Mouse (Mus musculus) adrenal gland, adult 2 months (tissue): ENCODE measurements around the gene Sae1. TPM values are rescaled to one million over a fixed set of nuclear protein-coding genes. Genes with fewer than 3 reads are reported as not detected.
"Not testable (repeated sequence)": the region's sequence is repeated elsewhere in the genome, so short reads cannot be mapped to it uniquely, and the experiment has no call there.

Source experiments
- DNase-seq: peaks from one replicate; pipeline ENCODE4 v3.0.0; 2021
- polyA plus RNA-seq: library from polyadenylated mRNA; depleted of rRNA; stranded (reverse); fragments of >200 nt; gene quantifications from 2 replicates; pipeline ENCODE4 v1.2.3, GENCODE M21; 2012
- total RNA-seq, 2 experiments: library from RNA; stranded (reverse); gene quantifications; 2 replicates each; pipeline ENCODE4 v1.2.3; 2021

Gene Sae1
- total and polyA plus RNA-seq, 3 experiments, result 8.9 to 72.0 (median 61.0) TPM

- peak; percentile 29 for DNase-seq
These were observed 15.7 kb upstream of the Sae1 start for GRCm38 (mm10) chr7:16402968-16403948.

GRCm38 (mm10) chr7:16402449-16402848, 14.8 kb upstream of the Sae1 start:
- DNase-seq, result peak; percentile 16

GRCm38 (mm10) chr7:16401991-16402431, 14.4 kb upstream of the Sae1 start:
- peak; percentile 63 for DNase-seq

DNA sequence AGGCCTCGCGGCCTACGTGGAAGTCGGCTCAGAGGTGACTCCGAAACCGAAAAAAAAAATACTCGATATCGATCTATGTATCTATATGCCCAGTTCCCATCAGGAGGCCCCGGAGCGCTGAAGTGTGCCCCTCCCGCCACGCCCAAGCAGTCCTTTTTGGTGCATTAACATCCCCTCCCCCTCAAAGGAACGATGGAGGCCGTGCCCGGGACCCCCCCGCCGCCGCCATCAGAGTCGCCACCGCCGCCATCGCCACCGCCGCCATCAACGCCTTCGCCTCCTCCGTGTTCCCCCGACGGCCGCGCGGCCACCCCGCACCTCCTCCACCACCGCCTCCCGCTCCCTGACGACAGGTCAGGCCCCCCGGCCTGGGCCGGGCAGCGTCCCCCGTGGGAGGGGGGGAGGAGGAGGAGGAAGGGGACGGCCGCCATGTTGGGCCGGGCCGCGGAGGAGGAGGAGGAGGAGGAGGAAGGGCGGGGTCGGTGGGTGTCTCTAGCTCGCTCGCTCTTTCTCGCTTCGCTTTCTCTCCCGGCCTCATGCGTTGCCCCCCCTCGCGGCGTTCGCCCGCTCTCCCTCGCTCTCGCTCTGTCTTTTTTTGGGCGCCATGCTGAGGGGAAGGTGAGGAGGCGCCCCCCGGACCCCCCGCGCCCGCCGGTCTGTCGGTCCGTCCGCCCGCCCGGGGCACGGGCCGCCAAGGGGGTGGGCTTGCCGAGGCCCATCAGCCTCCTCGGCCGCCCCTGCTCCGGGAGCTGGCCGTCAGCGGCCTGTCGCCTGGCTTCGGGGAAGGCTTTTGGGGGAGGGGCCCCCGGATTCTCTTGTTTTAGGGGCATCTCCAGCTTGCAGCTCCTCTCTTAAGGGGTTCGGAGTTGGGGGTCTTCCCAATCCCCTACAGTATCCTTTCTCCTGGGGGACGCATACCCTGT, 13.3 kb upstream of the Sae1 start, which contains the start of gene Zc3h4:
Zc3h4 (plus strand) TSS at position 222 of the 923 bp plus-strand sequence.
- peak; percentile 95 for DNase-seq

- peak; percentile 98 for DNase-seq
These were observed 12.4 kb upstream of the Sae1 start for GRCm38 (mm10) chr7:16399820-16400688.

DNA sequence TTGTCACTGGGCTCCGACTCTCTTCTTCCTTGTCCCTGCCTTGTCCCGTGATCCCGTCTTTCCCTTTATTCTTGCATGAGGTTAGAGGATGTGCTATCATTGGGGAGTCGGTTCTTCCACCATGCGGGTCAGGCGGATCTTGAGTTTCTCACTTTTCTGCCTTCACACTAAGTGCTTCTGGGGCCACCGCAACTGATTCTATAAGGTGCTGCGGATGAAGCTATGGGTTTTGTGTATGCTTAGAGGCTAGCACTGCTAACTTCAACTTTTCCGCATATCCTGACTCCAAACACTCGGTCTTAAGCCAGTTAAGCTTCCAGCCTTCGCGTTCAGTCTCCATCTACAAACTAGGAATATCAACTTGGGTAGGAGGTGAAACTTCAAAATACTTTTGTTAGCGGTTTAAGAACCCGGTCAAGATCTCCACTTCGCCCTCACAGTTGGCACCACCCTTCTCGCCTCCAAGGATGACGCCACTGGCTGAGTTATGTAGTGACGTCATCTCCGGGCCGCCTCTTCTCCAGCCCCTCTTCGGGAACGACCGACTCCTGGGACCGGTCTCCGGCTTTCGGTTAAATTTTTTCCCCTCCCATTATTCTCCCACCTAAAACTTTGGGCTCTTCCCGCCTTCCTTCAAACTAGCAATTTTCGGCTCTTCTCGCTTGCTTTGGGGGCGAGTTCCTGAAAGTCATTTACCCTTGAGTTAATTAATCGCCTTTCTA, 11.7 kb upstream of the Sae1 start:
- peak; percentile 95 for DNase-seq

DNA sequence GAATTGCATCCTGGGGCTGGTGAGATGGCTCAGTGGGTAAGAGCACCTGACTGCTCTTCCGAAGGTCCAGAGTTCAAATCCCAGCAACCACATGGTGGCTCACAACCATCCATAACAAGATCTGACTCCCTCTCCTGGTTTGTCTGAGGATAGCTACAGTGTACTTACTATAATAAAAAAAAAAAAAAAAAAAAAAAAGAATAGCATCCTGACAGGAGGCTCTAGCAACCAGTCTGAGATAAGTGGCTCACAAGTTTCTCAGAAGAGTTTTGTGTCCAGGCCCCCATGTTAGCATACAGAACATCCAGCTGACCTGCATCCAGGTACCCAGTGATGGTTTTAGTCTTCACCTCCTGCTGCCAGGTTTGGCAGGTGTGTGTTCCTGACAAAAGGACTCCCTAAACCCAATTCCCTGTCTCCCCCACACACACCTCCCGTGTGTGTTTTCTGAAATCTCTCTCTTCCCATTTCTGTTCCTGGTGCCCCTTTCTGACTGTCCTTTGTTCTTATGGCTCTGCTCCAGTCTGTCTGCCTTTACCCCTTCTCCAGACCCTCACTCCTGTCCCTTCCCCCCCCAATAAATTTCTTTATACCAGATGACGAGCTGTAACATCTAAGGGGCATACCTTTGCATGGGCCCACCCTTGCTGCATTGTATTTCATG, 10.9 kb upstream of the Sae1 start:
- DNase-seq, result no peak

DNA sequence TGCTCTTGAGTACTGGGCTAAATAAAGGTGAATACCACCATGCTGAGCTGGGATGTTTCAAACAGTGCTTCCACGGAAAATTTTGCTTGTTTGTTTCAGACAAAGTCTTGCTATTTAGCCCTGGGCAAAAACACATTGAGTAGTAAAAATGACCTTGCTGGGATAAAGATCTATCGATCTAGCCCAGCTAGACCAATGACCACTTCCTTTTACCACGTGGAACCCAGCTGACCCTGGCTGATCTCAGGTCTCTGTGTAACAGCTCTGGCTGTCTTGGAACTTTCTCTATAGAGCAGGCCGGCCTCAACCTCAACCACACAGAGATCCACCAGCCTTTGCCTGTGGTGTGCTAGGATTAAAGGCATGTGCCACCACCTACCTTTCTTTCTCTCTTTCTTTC, 9.9 kb upstream of the Sae1 start:
- no peak for DNase-seq

DNA sequence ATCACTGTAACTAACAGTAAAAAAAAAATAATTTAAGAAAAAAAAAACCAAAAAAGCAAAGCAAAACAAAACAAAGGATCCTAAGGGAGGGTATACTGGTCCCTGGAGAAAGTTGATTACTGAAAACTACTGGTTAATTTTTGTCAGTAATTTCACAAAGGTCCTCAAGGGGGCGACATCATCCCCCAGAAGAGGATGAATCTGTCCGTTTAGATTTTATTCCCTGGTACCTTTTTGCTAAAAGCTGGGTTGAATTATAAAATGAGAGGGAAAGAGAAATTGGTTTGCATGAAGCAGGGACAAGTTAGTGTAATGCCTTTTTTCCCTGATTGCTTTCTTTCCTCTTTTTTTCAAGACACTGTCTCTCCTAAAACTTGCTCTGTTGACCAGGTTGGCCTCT, 8.3 kb upstream of the Sae1 start:
- peak; percentile 41 for DNase-seq

GRCm38 (mm10) chr7:16392923-16393322, 5.3 kb upstream of the Sae1 start:
- no peak for DNase-seq

DNA sequence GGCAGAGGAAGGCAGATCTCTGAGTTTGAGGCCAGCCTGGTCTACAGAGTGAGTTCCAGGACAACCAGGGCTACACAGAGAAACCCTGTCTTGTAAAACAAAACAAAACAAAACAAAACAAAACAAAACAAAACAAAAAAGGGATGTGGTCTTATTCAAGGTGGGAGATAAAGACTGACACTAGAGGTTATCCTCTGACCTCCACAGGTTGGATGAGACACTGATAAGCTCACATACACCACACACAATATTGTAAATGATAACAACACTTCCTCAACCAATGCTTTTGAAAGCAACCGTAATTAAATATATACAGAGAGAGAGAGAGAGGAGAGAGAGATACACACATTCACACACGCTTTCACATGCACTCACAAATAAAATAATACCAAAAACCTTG, 2.3 kb upstream of the Sae1 start:
- not testable (repeated sequence) for DNase-seq

GRCm38 (mm10) chr7:16376505-16376904, 11.1 kb downstream of the Sae1 start:
- DNase-seq, result peak; percentile 51

DNA sequence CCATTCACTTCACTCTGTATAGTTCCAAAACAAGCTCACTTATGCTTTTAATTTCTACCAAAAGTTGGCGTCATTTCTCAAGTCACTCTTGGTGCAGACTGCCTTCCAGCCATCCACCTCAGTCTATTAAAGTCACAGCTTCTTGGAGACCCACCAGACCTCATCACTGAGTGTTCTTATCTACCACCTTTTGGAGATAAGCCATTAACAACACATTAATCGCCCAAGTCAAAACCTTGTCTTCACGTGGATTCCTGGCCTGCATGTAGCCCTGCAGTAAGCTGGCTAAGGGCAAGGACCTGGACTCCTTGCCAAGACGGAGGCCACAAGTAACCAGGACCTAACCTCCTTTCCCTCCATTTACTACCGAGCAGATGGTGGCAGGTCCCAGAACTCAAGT, 12.6 kb downstream of the Sae1 start:
- no peak for DNase-seq

DNA sequence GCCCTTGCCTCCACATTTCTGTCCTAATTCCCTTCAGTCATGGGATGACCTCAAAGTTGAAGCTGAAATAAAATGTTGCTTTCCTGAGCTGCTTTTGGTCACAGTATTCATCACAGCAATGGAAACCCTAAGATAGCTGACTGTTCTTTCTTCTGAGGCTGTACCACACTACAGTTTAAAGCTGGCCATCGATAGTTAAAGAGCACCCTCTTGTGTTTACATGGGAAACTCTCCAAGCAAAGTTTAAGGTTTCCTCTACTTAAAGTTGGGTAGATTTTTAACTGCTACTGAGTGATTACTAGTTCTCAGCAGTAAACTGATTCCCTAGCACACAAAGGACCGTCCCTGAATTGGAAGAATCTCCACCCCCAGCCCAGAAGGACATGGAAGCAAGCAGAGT, 13.9 kb downstream of the Sae1 start:
- no peak for DNase-seq

DNA sequence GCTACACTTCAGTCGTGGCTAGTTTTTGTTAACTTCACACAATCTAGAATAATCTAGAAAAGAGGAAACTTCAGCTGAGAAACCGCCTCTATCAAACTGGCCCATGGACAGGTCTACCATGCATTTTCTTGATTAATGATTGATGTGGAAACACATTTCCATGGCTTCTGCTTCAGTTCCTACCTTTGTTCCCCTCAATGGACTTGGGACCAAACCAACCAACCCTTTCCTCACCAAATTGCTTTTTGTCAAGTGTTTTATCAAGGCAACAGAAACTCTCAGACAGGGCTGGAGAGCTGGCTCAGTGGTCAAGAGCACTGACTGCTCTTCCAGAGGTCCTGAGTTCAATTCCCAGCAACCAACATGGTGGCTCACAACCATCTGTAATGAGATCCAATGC, 17.0 kb downstream of the Sae1 start:
- no peak for DNase-seq

GRCm38 (mm10) chr7:16368835-16369234, 18.8 kb downstream of the Sae1 start:
- no peak for DNase-seq

GRCm38 (mm10) chr7:16366669-16367068, 20.9 kb downstream of the Sae1 start:
- DNase-seq, result peak; percentile 19

DNA sequence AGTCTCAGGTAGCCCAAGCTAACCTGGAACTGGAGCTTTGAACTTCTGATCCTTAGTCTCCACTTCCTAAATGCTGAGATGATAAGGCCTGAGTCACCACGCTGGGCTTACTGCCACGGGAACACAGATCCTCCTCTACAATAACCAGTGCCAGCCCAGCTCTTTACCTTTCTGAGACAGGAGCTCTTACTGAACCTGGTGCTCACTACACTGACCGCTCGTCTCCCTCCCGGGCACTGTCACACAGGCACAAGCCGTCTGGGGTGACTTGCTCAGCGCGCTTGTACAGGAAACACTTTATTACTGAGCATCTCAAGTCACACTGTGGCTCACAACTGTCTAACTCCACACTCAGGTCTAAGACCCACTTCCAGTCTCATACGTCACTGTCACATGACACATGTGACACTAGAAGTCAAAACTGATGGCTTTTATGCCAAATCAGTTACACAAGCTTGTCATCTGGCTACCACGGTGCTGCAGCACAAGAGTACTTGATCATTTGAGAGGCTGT, 21.4 kb downstream of the Sae1 start:
- DNase-seq, result peak; percentile 72

DNA sequence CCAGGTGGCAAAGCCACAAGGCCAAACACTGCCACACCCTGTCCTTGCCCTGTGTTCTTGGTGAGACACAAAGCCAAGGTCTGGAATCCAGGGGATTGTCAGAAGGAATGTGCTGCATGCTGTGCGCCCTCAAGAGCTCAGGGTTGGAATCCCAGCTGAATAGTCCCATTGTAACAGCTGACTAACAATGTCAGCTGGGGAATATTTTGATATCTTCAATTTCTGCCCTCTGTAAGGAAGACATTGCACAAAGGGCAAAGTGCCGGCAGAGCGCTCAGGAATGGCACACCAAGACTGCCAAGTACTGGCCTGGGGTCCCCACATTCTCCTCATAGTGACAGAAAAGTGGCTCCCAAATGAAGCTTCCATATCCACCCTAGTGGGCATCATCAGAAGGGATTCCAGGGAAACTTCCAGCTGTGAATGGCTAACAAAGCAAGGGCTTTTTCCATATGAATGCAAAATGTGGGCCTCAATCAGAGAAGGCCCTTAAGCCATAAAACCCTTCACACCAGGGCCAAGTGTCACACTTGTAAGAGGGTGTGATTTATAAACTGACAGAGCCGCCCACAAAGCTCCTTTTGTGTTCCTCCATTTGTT, 22.6 kb downstream of the Sae1 start:
- peak; percentile 53 for DNase-seq

GRCm38 (mm10) chr7:16364319-16364718, 23.3 kb downstream of the Sae1 start:
- DNase-seq, result no peak
